Mouse (Mus musculus): ENCODE data around the gene Ripply2.
"Not testable (repeated sequence)": the region's sequence is repeated elsewhere in the genome, so short reads cannot be mapped to it uniquely, and the experiment has no call there.

Ripply2 gene

GRCm38 (mm10) chr9:87015288-87015937, at the start of gene Ripply2:
Gene Ripply2, plus strand, starts transcription at chr9:87015537.
- DNase-seq (ENCODE audit: low spot score in 2 of 2): peak; percentile 23 to 33

GRCm38 (mm10) chr9:86972471-86972870, 42.9 kb upstream of the Ripply2 start:
- DNase-seq (ENCODE audit: low spot score in 2 of 2): not testable (repeated sequence)

GRCm38 (mm10) chr9:86973562-86973961, 41.8 kb upstream of the Ripply2 start:
- DNase-seq (ENCODE audit: low spot score in 2 of 2): no peak

- no peak for DNase-seq (ENCODE audit: low spot score in 2 of 2)
Observed at GRCm38 (mm10) chr9:86976896-86977295, 38.4 kb upstream of the Ripply2 start.

- DNase-seq (ENCODE audit: low spot score in 2 of 2): no peak
Observed at GRCm38 (mm10) chr9:86978257-86978907, 37.0 kb upstream of the Ripply2 start.

GRCm38 (mm10) chr9:86980048-86980447, 35.3 kb upstream of the Ripply2 start:
- DNase-seq (ENCODE audit: low spot score in 2 of 2): no peak

- DNase-seq (ENCODE audit: low spot score in 2 of 2): no peak
Observed at GRCm38 (mm10) chr9:86980942-86981341, 34.4 kb upstream of the Ripply2 start.

GRCm38 (mm10) chr9:86981551-86981950, 33.8 kb upstream of the Ripply2 start:
- no peak for DNase-seq (ENCODE audit: low spot score in 2 of 2)

GRCm38 (mm10) chr9:86984583-86984982, 30.8 kb upstream of the Ripply2 start:
- no peak for DNase-seq (ENCODE audit: low spot score in 2 of 2)

- DNase-seq (ENCODE audit: low spot score in 2 of 2): no peak
Observed at GRCm38 (mm10) chr9:86985105-86985504, 30.2 kb upstream of the Ripply2 start.

GRCm38 (mm10) chr9:86986703-86987296, 28.5 kb upstream of the Ripply2 start:
- no peak for DNase-seq (ENCODE audit: low spot score in 2 of 2)

GRCm38 (mm10) chr9:86989822-86990221, 25.5 kb upstream of the Ripply2 start:
- no peak for DNase-seq (ENCODE audit: low spot score in 2 of 2)

GRCm38 (mm10) chr9:86991758-86992157, 23.6 kb upstream of the Ripply2 start:
- no peak for DNase-seq (ENCODE audit: low spot score in 2 of 2)

- no peak for DNase-seq (ENCODE audit: low spot score in 2 of 2)
Observed at GRCm38 (mm10) chr9:86997046-86997691, 18.2 kb upstream of the Ripply2 start.

GRCm38 (mm10) chr9:86999956-87000582, 15.3 kb upstream of the Ripply2 start:
- no peak for DNase-seq (ENCODE audit: low spot score in 2 of 2)

- no peak for DNase-seq (ENCODE audit: low spot score in 2 of 2)
Observed at GRCm38 (mm10) chr9:87004701-87005434, 10.5 kb upstream of the Ripply2 start.

GRCm38 (mm10) chr9:87005435-87005779, 9.9 kb upstream of the Ripply2 start:
- no peak for DNase-seq (ENCODE audit: low spot score in 2 of 2)

- no peak for DNase-seq (ENCODE audit: low spot score in 2 of 2)
Observed at GRCm38 (mm10) chr9:87008507-87008906, 6.8 kb upstream of the Ripply2 start.

GRCm38 (mm10) chr9:87008919-87009318, 6.4 kb upstream of the Ripply2 start:
- DNase-seq (ENCODE audit: low spot score in 2 of 2): no peak

- no peak for DNase-seq (ENCODE audit: low spot score in 2 of 2)
Observed at GRCm38 (mm10) chr9:87015938-87016294, 579 bp downstream of the Ripply2 start.

GRCm38 (mm10) chr9:87021778-87022523, 6.6 kb downstream of the Ripply2 start, which contains the start of gene Cyb5r4:
Gene Cyb5r4, plus strand, starts transcription at chr9:87022014.
- peak; percentile 86 to 92 for DNase-seq (ENCODE audit: low spot score in 2 of 2)
